Mouse (Mus musculus) liver, embryonic 14.5 days (tissue): ENCODE results near the gene Axin1.

ENCODE experiments used
- CTCF ChIP-seq: IDR thresholded peaks from 2 replicates; pipeline ENCODE4 v1.5.1; 2016; ENCODE audit warnings: antibody characterized with exemption, low read depth, control low read depth
- EP300 ChIP-seq: IDR thresholded peaks from 2 replicates; pipeline ENCODE4 v1.6.1; 2016; ENCODE audit warnings: antibody characterized with exemption, low read depth

DNA sequence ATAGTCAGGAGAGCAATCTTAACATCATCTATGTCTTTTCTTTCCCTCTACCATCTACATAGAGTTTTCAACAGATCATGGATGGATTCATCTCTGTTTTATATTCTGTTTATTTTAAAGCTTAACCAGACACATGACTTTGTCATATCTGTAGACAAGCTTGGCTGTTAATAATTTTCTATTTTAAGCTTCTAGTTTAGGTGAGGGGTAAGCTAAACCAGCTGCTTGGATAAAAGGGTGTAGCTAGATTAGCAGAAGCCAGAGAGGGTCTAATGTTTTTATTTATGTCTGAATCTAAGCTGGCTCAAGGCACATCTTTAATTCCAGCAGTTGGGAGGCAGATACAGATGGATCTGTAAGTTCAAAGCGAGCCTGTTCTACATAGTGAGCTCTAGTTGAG lies 24.2 kb downstream of the Axin1 start:
- TF ChIP-seq CTCF (no peak), EP300 (no peak)
